Mouse (Mus musculus) cerebellum, adult 8-10 months (tissue): Measurements from ENCODE around the gene Nrp1.

Experiments used
- DNase-seq: peaks from one replicate; pipeline ENCODE4 v3.0.0; 2022

The Nrp1 gene

DNA sequence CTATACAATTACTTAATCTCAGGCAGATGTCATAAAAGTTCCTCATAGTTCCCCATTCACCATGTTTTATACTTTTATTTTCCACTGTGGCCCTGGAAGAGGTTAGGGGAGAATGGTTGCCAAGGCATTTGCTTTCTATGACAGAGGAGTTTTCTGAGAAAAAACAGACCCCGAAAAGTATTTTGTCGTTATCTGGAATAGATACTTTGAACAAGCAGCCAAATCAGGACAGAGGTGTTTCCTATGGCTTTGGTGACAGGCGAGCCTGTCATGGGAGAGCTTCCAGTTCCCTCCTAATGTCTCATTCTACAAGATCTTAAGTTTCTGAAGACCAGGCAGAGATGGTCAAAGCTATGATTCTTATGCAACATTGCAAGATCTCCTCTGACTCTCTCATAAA is 13.4 kb downstream of the Nrp1 start:
- no peak for DNase-seq

DNA sequence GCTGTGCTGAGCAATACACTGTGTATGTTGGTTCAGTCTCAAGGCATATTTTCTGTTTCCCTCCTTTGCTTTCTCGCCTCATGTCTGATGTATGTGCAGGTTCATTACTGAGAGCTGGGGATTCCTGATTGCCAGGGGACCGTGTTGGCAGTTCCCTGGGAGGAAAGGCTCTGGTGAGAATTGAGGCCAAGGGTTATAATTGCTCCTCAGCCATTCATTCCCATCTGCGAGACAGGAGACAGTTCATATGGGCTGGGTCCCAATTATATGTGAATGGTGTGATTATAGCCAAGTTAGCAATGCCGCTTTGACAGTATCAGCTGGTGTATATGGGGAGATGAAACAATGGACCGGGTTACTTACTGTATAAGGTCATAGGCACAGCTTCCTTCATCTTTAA is 14.3 kb downstream of the Nrp1 start:
- no peak for DNase-seq

DNA sequence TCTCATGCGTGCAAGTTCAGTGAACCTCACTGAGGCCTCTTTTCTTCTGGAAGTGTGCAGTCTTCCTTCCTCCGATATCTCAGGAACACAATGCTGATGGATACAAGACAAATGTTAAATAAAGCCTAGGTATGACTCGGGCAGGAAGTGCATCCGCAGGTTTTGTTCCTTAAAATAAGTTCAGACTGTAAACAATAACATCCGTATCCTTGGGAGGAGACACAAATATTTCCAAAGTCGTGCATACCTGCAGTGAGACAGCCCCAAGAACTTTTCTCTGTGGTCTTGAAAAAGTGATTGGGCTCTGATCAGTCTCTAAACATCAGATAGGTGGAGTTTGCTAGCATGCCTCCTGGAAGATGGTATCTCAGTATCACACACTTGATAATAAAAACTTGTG is 15.0 kb downstream of the Nrp1 start:
- DNase-seq: no peak

DNA sequence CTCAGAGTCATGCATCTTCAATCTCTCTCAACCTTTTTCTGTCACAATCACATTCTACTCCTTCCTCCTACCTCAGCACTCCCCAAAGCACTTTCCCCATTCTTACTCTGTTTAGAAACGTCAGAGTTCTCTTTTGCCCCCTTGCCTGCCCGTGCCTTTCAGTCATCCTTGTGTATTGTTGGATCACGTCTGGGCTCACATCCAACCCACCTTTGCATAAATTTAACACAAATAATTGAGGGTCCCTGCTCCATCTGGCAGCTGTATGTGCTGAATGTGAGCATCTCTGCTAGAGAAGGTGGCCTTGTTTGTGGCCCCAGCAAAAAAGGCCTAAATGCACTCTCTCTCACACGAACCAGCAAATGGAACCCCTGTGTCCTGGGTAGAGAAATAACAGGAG is 16.9 kb downstream of the Nrp1 start:
- no peak for DNase-seq

DNA sequence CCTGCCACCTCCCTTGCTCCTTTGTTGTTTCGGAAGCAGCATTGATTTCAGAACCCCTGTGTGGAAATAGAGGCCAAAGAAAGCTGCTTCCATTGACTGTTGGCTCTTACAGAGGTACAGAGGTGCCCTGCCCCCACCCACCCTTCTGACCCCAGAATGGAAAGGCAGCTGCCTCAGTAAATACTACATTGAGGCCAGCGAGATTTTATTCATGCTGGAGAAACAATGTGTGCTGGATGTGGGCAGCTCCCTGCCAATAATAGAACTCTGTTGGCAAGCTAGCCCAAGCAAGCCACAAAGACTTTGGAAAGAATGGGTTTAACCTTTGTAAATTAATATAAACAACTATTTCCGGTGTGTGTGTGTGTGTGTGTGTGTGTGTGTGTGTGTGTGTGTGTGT is 24.8 kb downstream of the Nrp1 start:
- no peak for DNase-seq

DNA sequence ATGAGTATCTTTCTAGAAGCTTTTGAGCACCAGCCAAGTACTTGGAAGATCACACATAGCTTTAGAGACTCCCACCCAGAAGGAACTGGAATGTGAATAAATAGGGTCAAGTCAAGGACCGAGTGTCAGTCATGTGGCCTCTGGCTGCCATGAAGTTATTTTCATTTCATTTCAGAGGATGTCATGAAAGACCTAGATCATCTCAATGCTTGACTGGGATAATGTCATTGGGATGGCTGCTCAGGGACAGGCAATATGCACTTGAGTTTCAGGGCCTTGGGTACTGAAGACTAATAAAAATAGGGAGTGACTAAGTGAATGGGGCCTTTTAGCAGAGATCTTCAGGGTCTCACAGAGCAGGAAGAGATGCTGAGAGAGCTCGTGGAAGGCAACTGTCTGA is 26.0 kb downstream of the Nrp1 start:
- DNase-seq: no peak

DNA sequence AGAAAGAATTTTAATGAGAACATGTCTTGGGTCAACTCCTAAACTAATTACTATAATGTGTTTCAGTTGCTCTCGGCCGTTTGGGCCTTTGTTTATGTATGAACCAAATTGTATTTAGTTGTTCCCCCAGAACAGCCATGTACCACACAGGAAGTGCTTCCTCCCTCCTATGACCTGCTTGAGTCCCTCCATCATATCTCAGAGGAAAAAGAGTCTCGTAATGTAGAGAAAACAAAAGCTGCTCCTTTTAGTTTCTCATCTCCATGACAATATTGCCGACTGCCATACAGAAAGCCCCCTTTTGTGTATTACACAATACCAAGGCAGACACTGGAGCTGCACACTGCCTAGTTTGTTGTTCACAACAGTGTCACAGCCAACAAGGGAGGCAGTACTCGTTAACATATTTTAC is 26.5 kb downstream of the Nrp1 start:
- DNase-seq: no peak

DNA sequence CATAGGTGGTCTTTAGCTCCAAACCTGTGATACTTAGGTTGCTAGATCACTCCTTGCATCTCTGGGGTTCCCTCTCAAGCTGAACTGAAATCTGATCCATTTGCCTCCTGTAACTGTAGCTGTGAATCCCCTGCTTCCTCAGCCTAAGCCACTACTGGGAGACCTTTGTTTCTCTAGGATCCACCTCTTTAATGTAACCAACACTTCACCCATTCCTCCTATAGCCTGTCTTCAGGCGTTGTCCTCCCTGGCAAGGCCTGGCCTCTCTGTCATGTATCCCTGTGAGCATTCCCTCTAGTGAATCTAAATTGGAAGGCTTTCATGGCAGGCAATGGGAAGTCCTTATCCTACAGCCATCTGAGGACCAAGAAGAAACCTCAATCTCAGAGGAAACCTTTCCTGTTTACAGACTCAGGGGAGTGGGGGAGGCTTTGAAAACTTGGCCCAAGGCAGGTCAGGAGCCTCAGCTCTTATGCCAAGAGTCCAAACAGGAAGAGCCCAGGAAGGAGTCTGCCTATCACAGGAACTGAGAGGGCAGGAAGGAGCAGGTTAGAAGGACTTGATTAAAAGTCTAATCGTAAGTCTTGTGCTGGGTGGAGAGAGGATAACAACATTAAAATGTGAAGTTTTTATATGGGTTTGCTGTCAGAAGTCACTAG is 28.7 kb downstream of the Nrp1 start:
- DNase-seq: no peak

DNA sequence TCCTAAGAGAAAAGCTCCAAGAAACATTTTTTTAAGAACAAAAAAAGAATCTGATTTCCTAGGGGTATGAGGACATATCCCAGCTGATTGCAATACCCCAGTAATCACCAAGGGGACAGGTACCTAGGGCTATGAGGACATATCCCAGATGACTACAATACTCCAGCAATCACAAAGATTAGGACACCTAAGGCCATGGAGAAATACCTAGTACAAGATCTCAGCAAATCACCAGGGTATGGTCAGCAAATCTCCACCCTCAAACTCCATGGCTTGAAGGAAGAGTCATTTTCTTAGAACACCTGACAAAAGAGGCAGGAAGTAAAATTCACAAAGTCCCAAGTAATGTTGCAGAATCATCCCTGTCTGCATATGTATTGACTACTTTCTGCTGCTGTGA is 32.4 kb downstream of the Nrp1 start:
- no peak for DNase-seq

DNA sequence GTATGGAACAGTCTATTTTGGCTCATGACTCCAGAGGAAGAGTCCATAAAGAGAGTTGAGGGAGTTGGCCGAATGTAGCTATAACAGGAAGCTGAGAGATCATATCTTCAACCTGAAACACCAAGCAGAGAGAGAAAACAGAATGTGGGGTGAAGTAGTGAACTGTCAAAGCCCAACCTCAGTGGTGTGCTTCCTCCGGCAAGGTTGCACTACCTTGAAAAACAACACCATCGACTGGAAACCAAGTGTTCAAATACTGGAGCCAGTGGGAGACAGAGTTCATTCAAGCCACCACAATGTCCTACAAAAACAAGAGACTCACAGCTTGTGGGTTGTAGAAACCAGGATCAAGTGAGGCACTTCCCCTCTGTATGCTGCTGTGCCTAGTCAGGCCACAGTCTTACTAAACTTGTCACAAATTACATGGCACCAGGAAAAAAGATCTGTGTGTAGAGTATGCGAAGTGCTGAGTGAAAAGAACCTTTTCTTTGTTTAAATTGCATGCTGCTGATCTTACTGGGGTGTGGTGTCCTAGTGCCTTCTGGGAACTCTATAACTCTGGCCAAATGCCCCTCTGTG is 32.9 kb downstream of the Nrp1 start:
- no peak for DNase-seq

DNA sequence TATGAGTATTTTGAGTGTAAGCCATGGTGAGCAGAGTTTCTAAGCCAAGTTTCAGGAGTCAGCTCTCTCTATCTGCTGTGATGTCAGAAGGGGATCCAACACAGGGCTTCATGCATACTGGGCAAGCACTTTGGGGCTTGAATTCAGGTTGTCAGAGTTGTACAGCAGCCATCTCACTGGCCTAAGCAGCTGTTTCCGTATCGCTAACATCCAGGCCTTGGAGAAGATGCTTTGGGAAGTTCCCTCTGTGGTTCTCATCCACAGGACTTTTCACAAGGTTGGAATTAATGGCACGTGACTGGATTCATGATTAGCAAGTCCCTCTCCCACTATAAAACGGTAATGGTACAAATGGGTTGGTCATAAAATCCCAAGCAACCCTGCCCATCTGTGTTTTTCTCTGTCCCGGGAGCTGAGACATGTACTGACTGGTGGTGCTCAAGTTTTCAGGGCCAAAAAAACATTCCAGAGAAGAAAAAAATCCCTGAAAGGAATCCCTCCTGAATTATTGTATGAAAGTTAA is 36.3 kb downstream of the Nrp1 start:
- no peak for DNase-seq

DNA sequence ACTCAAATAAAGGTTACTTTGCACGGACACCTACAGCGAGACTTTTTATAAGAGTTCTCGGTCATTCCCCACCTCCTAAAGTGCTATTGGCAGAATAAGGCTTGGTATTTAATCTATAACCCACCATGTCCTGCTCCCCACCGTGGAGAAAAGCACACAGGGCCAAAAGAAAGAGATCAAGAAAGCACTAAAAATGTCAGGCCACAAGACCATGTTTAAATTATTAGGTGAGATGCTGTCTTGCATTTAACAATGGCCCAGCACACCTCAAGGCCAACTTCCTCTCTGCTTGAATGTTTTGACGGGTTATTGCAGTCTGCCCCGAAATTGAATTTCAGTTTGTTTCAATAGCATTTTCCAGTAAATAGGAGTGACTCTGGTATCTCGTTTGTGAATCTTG is 38.6 kb downstream of the Nrp1 start:
- DNase-seq: no peak

DNA sequence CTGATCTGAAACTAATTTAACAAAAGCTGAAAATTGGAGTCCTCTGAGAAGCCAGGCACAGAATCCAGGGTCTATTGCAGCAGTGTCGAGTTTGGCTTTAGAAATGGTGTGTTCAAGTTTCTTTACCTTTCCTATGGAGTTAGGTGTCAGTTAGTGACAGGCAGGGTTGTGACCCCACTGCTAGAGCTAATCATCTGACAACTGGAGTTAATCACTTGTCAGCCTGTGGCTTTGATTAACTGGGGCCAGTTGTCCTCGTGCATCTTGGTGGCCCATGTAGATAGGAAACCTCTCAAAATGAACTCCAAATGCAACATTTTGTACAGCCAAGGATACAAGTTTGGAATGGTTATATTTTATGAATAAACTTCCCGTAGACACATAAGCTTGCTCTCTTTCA is 39.0 kb downstream of the Nrp1 start:
- no peak for DNase-seq

DNA sequence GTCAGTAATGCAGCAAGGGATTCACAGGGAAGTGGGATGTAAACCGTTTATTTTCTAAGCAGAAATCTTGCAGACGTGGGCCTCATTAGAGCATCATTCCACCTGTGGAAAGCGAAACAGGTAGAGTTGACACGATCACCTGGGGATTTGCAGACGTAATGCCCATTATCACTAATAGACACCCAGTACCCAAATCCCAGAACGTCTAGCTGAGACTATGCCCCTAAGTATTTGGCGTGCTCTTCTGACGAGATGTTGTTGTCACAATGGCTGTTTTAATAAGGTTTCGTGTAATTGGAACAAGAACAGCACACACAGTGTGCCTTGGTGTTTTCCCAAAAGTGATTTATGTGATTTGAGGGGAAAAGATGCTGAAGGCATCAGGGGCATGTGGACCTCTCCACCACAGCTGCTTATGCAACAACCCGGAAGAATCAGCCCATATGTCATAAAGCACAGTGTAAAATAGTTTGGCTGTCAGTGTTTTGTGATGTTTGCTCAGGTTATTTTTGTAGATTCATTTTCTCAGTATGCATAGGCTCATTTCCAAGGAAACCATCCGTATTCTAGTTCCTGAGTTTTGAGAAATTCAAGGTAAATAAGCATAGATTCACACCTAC is 40.2 kb downstream of the Nrp1 start:
- DNase-seq: no peak

DNA sequence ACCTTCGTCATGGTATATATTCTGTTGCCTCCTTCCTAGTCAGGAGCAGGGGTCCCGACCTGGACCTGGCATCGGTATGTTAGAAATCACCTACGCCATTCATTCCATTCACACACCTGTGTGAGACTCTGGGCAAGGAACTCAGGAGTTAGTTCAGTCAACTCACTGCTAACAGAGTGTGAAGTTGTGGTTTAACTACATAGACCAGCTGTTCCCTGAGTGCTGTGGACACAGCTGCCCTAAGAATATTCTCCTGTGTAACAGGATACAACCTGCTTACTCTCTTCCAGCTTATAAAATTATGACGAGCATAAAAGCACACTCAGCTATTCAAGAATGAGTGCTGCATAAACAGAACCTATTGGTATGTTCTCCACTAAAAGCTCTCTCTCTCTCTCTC is 41.9 kb downstream of the Nrp1 start:
- DNase-seq: no peak

DNA sequence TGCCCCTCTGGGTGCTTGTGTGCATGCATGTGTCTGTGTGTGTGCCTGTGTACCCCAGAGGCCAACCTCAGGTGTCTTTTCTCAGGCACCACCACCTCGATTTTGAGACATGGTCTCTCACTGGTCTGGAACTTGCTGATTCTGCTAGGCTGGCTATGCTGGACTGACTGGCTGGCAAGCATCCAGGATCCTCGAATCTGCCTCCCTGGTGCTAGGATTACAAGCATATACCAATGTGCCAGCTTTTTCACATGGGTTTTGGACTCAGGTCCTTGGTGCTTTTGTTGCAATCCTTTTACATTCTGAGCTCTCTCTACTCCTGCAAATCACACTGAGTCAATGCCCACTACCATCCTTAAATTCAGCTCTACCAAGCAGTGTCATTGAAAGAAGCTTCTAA is 46.5 kb downstream of the Nrp1 start:
- no peak for DNase-seq

DNA sequence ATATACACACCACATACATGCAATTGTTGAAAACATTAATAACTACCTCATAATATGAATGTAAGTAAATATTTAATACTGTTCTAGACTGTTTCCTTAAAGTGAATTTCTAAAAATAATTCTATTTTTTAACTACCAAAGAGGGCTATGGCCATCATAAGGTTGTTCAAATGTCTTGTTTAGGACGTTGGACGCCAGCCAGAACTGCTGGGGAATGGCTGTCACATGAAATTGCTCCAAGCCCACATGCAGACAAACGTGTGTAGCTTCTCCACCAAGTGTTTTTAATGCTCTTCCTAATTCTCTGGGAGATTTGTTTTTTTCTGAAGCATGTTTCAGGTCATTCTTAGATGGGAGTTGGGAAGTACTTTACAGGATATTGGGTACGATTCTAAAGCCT is 55.0 kb downstream of the Nrp1 start:
- no peak for DNase-seq

DNA sequence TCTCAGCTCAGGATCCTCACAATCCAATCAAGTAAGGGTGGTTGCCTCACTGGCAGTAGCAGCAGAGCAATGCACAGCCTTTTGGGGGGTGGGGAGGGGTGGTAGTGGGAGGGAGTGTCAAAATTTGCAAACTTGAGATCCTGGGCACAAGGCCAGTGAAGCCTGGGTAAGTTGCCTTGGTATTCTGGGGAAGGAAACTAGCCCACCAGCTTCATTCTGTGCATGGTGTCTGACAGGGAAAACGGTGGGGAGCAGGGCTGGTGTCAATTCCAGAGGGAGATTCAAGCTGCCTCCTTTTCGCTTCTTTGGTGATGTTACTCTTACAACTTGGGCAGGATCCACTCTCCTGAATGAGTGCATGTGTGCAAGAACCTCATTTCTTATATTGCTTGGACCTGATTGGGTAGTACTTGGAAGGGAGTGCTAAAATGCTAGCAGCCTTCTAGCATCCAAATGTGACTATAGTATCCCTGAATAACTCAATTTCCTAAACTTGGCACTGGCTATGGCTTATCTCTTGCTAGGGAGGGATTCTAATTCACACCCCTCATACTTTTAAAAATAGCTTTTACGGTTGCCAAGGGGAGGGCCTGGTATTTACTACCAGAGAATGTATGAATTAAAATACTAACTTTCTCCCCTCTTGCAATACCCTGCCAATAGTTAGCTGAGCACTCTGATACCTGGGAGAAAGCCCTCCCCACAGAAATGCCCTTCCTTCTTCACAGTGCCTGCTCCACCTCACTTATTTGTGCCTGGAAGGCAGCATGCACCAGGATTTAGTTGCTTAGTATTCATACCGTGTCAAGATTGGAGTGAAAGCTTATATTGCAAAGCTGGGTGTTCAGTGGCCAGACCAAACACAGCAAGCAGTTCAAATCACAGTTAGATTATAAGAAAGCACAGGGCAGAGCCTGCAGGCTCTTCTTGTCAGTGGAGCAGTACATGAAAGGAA is 57.6 kb downstream of the Nrp1 start:
- DNase-seq: no peak

DNA sequence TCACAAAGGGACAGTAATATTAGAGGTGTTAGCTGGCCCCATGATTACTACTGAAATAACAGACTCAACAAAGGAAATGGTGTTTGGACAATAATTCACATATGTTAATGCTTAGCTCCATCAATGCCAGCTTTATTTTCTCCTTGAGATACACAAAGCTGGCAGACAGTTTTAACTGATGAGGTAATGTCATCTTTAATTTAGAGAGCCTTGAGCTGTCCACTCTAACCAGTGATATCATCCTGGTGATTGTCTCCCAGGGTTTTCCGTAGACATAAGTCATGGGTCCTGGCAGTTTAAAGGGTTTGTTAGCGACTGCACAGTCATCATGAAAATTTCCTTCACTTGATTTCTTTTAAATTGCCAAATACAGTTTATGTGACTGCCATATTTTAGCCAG is 58.5 kb downstream of the Nrp1 start:
- DNase-seq: no peak

DNA sequence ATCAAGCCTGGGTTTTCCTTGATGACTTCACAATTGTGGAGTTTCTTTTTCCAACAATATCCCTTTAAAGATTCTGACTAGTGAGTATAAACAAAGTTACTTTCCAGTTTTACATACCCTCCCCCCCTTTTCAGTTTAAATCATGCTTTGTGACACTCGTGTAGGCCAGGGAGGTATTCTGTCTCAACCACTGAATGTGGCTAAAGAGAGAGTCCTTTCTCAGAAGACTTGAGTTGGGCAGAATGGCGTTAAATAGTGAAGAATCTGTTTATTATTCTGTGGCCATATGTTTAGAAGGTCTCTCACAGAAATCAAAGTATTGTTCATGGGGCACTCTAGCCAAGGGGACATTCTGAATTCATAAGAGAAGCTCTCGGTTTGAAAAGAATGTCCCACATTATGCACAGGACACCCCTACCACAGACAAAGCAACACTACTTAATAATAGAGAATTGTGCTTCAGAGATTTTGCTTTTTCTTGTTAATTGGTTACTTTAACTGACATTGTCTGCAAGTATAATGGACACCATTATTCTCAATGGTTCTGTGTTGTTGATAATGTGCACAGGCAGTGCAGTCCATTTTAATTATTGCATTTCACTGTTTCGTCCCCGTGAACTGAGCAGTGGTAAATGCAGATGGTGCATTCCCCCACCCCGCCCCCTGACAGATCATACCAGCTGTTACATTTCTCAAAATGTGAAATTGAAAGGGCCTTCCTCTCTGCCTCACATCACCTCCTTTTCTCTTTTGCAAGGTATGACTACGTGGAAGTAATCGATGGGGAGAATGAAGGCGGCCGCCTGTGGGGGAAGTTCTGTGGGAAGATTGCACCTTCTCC is 59.8 kb downstream of the Nrp1 start:
- no peak for DNase-seq

DNA sequence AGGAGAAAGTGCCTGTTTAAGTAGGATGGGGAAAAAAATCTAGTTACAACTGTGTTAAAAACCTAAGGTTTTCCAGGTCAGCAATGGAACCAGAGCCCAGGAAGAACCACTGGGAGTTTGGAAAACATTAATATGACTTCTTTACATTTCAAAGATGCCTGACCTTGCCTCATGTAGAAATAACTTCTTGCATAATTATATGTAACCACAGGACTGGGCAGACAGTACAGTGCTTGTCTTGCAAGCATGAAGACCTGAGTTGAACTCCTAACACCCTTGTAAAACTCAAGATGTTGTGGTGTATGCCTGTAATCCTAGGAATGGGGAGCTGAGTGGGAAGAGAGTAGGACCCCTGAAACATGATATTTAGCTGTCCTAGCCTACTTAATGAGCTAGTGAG is 61.6 kb downstream of the Nrp1 start:
- no peak for DNase-seq

DNA sequence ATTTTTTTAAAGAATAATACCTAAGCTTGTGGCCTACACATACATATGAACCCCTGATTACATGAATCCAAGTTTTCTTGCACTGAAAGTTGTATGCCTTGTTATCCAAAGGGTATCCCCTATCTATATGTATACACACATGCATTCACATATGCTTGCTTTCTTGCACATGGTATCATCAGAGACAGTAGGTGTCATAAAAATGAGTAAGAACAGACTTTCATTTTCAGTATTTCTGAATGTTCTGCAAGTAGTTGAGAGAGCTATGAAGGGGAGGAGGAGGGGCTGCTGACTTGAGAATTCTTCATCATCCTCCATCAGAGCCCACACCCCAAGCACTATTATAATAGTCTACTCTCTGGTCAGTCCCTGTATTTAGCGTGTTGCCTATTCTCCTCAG is 62.0 kb downstream of the Nrp1 start:
- no peak for DNase-seq

DNA sequence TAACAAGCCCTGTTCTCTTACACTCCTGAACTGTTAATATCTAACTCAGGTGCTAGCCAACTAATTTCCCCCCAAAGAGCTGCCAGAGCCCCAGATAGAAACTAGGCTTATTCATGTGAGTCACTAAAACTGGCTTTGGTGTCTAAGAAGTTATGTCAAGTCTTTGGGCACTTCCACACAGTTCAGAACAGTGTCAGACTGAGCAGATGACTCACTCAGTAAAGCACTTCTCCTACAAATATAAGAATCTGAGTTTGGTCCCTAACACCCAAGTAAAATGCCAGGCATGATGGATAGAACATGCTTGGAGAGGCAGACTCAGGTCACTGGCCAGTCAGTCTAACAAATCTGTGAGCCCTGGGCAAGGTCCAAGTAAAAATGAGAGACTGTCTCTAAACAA is 65.4 kb downstream of the Nrp1 start:
- no peak for DNase-seq
